Mouse (Mus musculus): ENCODE measurements around the gene Chst2. TPM values are rescaled to one million over a fixed set of nuclear protein-coding genes. Genes with fewer than 3 reads are reported as not detected.
A peak's percentile ranks its signal among the peaks of the same experiment; 100 is the strongest.

Chst2 gene
- 10 to 100 TPM; 16.2 to 18.7 TPM for total RNA-seq (2021)
- long read RNA-seq, experiment 1, full-length matches to known transcripts: 79 of 98 reads
- long read RNA-seq, experiment 1, partial matches to known transcripts: 0 of 98 reads
- long read RNA-seq, experiment 1, other reads (novel, unspliced or antisense): 19 of 98 reads
- long read RNA-seq, experiment 2, full-length matches to known transcripts: 41 of 45 reads
- long read RNA-seq, experiment 2, partial matches to known transcripts: 0 of 45 reads
- long read RNA-seq, experiment 2, other reads (novel, unspliced or antisense): 4 of 45 reads

- DNase-seq: peak; percentile 95
These were observed at the start of gene Chst2 for GRCm38 (mm10) chr9:95406571-95407561. Gene Chst2 (minus strand): TSS chr9:95406722.

- peak; percentile 28 for DNase-seq
These were observed 45.4 kb upstream of the Chst2 start for GRCm38 (mm10) chr9:95451931-95452330.

GRCm38 (mm10) chr9:95450586-95450985, 44.1 kb upstream of the Chst2 start:
- DNase-seq: no peak

GRCm38 (mm10) chr9:95442321-95442731, 35.8 kb upstream of the Chst2 start:
- DNase-seq: peak; percentile 46

GRCm38 (mm10) chr9:95437883-95438282, 31.4 kb upstream of the Chst2 start:
- DNase-seq: peak; percentile 19

- no peak for DNase-seq
These were observed 29.7 kb upstream of the Chst2 start for GRCm38 (mm10) chr9:95436294-95436613.

- DNase-seq: no peak
These were observed 29.2 kb upstream of the Chst2 start for GRCm38 (mm10) chr9:95435506-95436293.

GRCm38 (mm10) chr9:95428277-95428676, 21.8 kb upstream of the Chst2 start:
- no peak for DNase-seq

- no peak for DNase-seq
These were observed 7.4 kb upstream of the Chst2 start for GRCm38 (mm10) chr9:95413911-95414310.

GRCm38 (mm10) chr9:95412047-95412446, 5.5 kb upstream of the Chst2 start:
- no peak for DNase-seq

- peak; percentile 74 for DNase-seq
These were observed 1.2 kb upstream of the Chst2 start for GRCm38 (mm10) chr9:95407586-95408220.

- DNase-seq: peak; percentile 54
These were observed 464 bp downstream of the Chst2 start for GRCm38 (mm10) chr9:95405946-95406570.

- peak; percentile 90 for DNase-seq
These were observed 994 bp downstream of the Chst2 start for GRCm38 (mm10) chr9:95405511-95405945.

GRCm38 (mm10) chr9:95404811-95405465, 1.6 kb downstream of the Chst2 start:
- DNase-seq: peak; percentile 20

- DNase-seq: no peak
These were observed 4.8 kb downstream of the Chst2 start for GRCm38 (mm10) chr9:95401686-95402085.

- DNase-seq: no peak
These were observed 14.5 kb downstream of the Chst2 start for GRCm38 (mm10) chr9:95392011-95392410.

- peak; percentile 40 for DNase-seq
These were observed 16.6 kb downstream of the Chst2 start for GRCm38 (mm10) chr9:95389956-95390355.

GRCm38 (mm10) chr9:95387881-95388380, 18.6 kb downstream of the Chst2 start:
- no peak for DNase-seq

GRCm38 (mm10) chr9:95375966-95376365, 30.6 kb downstream of the Chst2 start:
- DNase-seq: no peak

- no peak for DNase-seq
These were observed 31.2 kb downstream of the Chst2 start for GRCm38 (mm10) chr9:95375336-95375735.

GRCm38 (mm10) chr9:95373741-95374140, 32.8 kb downstream of the Chst2 start:
- DNase-seq: no peak
